Mouse (Mus musculus): ENCODE measurements around the gene Spen.
A peak's percentile ranks its signal among the peaks of the same experiment; 100 is the strongest.
"Not testable (repeated sequence)": the region's sequence is repeated elsewhere in the genome, so short reads cannot be mapped to it uniquely, and the experiment has no call there.

The Spen gene

GRCm38 (mm10) chr4:141559898-141560263 is 21.5 kb upstream of the Spen start:
- DNase-seq (ENCODE audit: low spot score in 2 of 2): peak; percentile 66 to 81

GRCm38 (mm10) chr4:141559131-141559897 is 20.9 kb upstream of the Spen start:
- DNase-seq (ENCODE audit: low spot score in 2 of 2): peak; percentile 42 to 60

GRCm38 (mm10) chr4:141558658-141559057 is 20.3 kb upstream of the Spen start:
- DNase-seq (ENCODE audit: low spot score in 2 of 2): no peak

- DNase-seq (ENCODE audit: low spot score in 2 of 2): not testable (repeated sequence)
Observed at GRCm38 (mm10) chr4:141556163-141556562, 17.8 kb upstream of the Spen start.

GRCm38 (mm10) chr4:141554255-141554865 is 16.0 kb upstream of the Spen start:
- not testable (repeated sequence) for DNase-seq (ENCODE audit: low spot score in 2 of 2)

GRCm38 (mm10) chr4:141552484-141552883 is 14.1 kb upstream of the Spen start:
- DNase-seq (ENCODE audit: low spot score in 2 of 2): no peak

GRCm38 (mm10) chr4:141547299-141547698 is 8.9 kb upstream of the Spen start:
- DNase-seq (ENCODE audit: low spot score in 2 of 2): no peak

- DNase-seq (ENCODE audit: low spot score in 2 of 2): peak; percentile 66 to 75
Observed at GRCm38 (mm10) chr4:141546334-141547200, 8.2 kb upstream of the Spen start.

GRCm38 (mm10) chr4:141545743-141546333 is 7.4 kb upstream of the Spen start:
- DNase-seq (ENCODE audit: low spot score in 2 of 2): peak; percentile 99

- peak; percentile 38 to 51 for DNase-seq (ENCODE audit: low spot score in 2 of 2)
Observed at GRCm38 (mm10) chr4:141545071-141545742, 6.8 kb upstream of the Spen start.

GRCm38 (mm10) chr4:141544536-141544935 is 6.1 kb upstream of the Spen start:
- no peak for DNase-seq (ENCODE audit: low spot score in 2 of 2)

GRCm38 (mm10) chr4:141543593-141543992 is 5.2 kb upstream of the Spen start:
- no peak for DNase-seq (ENCODE audit: low spot score in 2 of 2)

- no peak for DNase-seq (ENCODE audit: low spot score in 2 of 2)
Observed at GRCm38 (mm10) chr4:141541851-141542250, 3.5 kb upstream of the Spen start.

GRCm38 (mm10) chr4:141540844-141541243 is 2.4 kb upstream of the Spen start:
- DNase-seq (ENCODE audit: low spot score in 2 of 2): no peak

- no peak for DNase-seq (ENCODE audit: low spot score in 2 of 2)
Observed at GRCm38 (mm10) chr4:141539213-141539767, 893 bp upstream of the Spen start.

- DNase-seq (ENCODE audit: low spot score in 2 of 2): peak; percentile 49 to 56
Observed at GRCm38 (mm10) chr4:141537706-141538407, 540 bp downstream of the Spen start.

GRCm38 (mm10) chr4:141537226-141537610 is 1.2 kb downstream of the Spen start:
- DNase-seq (ENCODE audit: low spot score in 2 of 2): no peak

GRCm38 (mm10) chr4:141536291-141537225 is 1.8 kb downstream of the Spen start:
- DNase-seq (ENCODE audit: low spot score in 2 of 2): peak; percentile 25 to 45

- DNase-seq (ENCODE audit: low spot score in 2 of 2): peak; percentile 34 to 65
Observed at GRCm38 (mm10) chr4:141534947-141535680, 3.3 kb downstream of the Spen start.
